Mouse (Mus musculus): ENCODE data around the gene Slc8a2.

DNA sequence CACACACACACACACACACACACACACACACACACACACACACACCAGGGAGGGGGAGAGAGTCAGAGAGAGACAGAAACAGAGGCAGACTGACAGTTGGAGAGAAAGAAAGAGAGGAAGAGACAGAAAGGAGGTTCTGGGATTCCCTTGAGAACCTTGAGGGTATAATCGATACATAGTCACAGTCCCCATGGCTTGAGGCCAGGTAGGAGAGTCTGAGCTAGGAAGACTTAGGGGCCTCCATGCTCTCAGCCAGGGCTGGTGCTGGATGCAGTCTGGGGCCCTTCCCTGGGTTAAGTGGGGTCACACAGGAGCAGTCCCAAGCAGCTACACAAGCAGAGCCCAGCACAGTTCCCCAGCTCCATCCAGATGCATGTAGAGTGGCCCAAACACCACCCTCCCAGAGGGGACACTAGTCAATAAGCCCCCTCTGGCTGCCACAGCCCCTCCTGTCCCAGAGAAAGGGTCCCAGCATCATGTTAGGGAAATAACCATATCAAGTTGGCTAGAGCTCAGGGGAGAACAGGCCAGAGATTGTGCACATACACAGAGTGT lies 43.0 kb downstream of the Slc8a2 start:
- TF ChIP-seq CTCF (IDR thresholded peaks at IDR 0.05; ENCODE audit: low read depth) (no peak), EP300 (IDR thresholded peaks at IDR 0.05; ENCODE audit: low read depth) (no peak)
